Mouse (Mus musculus) activated CD4-positive, CD25-positive, alpha-beta regulatory T cell, adult 4 months (primary cell): Measurements from ENCODE around the gene Tes. TPM values are rescaled to one million over a fixed set of nuclear protein-coding genes. Genes with fewer than 3 reads are reported as not detected.

Source experiments
- ATAC-seq: one replicate; pipeline ENCODE4 v1.8.0; 2017
- polyA plus RNA-seq, 2 experiments: library from polyadenylated mRNA; unstranded; fragments of 100-300 nt; shearing (Covaris generic); gene quantifications; one replicate each; pipeline ENCODE4 v1.2.1; 2017

Tes gene
- polyA plus RNA-seq, 2 experiments from 2014 or later, result 172 to 206 TPM

- no peak for ATAC-seq
Measured at GRCm38 (mm10) chr6:17079826-17080225, 14.9 kb downstream of the Tes start.

- no peak for ATAC-seq
Measured at GRCm38 (mm10) chr6:17082238-17082637, 17.3 kb downstream of the Tes start.

GRCm38 (mm10) chr6:17082800-17083199 lies 17.9 kb downstream of the Tes start:
- no peak for ATAC-seq

GRCm38 (mm10) chr6:17087485-17087884 lies 22.5 kb downstream of the Tes start:
- peak; percentile 70 for ATAC-seq

GRCm38 (mm10) chr6:17097301-17097700 lies 32.4 kb downstream of the Tes start:
- no peak for ATAC-seq

GRCm38 (mm10) chr6:17098559-17098958 lies 33.6 kb downstream of the Tes start:
- ATAC-seq, result no peak

- ATAC-seq, result no peak
Measured at GRCm38 (mm10) chr6:17099477-17100130, 34.7 kb downstream of the Tes start.

- ATAC-seq, result peak; percentile 52
Measured at GRCm38 (mm10) chr6:17105714-17106113, 40.8 kb downstream of the Tes start.

- no peak for ATAC-seq
Measured at GRCm38 (mm10) chr6:17106493-17106892, 41.5 kb downstream of the Tes start.

GRCm38 (mm10) chr6:17109204-17109603 lies 44.3 kb downstream of the Tes start:
- no peak for ATAC-seq

- ATAC-seq, result no peak
Measured at GRCm38 (mm10) chr6:17110564-17111100, 45.7 kb downstream of the Tes start.

- ATAC-seq, result no peak
Measured at GRCm38 (mm10) chr6:17112081-17112480, 47.1 kb downstream of the Tes start.

GRCm38 (mm10) chr6:17112990-17113389 lies 48.0 kb downstream of the Tes start:
- no peak for ATAC-seq

- no peak for ATAC-seq
Measured at GRCm38 (mm10) chr6:17114588-17114987, 49.6 kb downstream of the Tes start.

- ATAC-seq, result no peak
Measured at GRCm38 (mm10) chr6:17115046-17115790, 50.3 kb downstream of the Tes start.

- no peak for ATAC-seq
Measured at GRCm38 (mm10) chr6:17119521-17120232, 54.7 kb downstream of the Tes start.

- ATAC-seq, result no peak
Measured at GRCm38 (mm10) chr6:17140021-17140420, 75.1 kb downstream of the Tes start.

- no peak for ATAC-seq
Measured at GRCm38 (mm10) chr6:17142577-17143359, 77.8 kb downstream of the Tes start.

- no peak for ATAC-seq
Measured at GRCm38 (mm10) chr6:17151071-17151715, 86.2 kb downstream of the Tes start.

GRCm38 (mm10) chr6:17152551-17152950 lies 87.6 kb downstream of the Tes start:
- no peak for ATAC-seq
